Mouse (Mus musculus): ENCODE data around the gene St3gal2. TPM values are rescaled to one million over a fixed set of nuclear protein-coding genes. Genes with fewer than 3 reads are reported as not detected.
A peak's percentile ranks its signal among the peaks of the same experiment; 100 is the strongest.

The St3gal2 gene
- total and polyA plus RNA-seq, 2 experiments from 2014 or later: 9.9 to 12.6 TPM

GRCm38 (mm10) chr8:110911576-110912570 is 7.8 kb upstream of the St3gal2 start:
- TF ChIP-seq CTCF (IDR thresholded peaks at IDR 0.05; ENCODE audit: low read depth) (no peak), EP300 (IDR thresholded peaks at IDR 0.05; ENCODE audit: low read depth) (no peak)
- Histone ChIP-seq H3K4me3 (ENCODE audit: low read depth, low read length) (no peak overlapping the region), H3K4me2 (ENCODE audit: low read depth, low read length) (no peak overlapping the region), H3K27me3 (ENCODE audit: control insufficient read depth, insufficient read depth, low read length) (no peaks in the 10 kb centered on the region), H3K9ac (replicated peaks; ENCODE audit: low read depth, low read length) (no peak overlapping the region), H3K9me3 (replicated peaks; ENCODE audit: control insufficient read depth, low read length) (no peaks in the 10 kb centered on the region), H3K36me3 (replicated peaks; ENCODE audit: control insufficient read depth, insufficient read depth, low read length) (no peaks in the 10 kb centered on the region), H3K4me1 (ENCODE audit: control insufficient read depth, insufficient read depth) (no peaks in the 10 kb centered on the region), H3K27ac (ENCODE audit: low read depth) (no peak overlapping the region)
- DNase-seq (ENCODE audit: low spot score) (no peak), ATAC-seq (ENCODE audit: insufficient read depth, low read depth) (no peak)
- 78% methylated on average over 15 of the region's 15 CpGs for WGBS

DNA sequence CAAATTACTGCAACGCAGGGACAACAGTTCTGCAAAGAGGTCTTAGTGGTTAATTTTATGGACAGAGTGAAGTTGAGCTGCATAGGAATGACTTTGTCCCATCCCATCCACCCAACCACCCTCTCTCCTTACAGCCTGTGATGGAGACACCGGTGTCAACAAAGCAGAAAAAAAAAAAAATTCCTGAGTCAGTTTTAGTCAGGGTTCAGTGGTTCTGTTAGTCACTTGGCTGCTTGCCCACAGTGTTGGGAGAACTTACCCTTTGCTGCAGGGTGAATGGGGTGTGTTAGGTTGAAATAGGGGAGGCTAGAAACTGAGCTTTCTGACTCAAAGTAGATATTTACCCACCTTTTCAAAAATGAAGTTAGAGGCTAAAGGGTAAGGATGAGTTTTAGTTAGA is 2.3 kb upstream of the St3gal2 start:
- no peak overlapping the region for H3K9ac ChIP-seq (replicated peaks; ENCODE audit: low read depth, low read length)
- DNase-seq (ENCODE audit: low spot score): no peak
- no peak for ATAC-seq (ENCODE audit: insufficient read depth, low read depth)
- WGBS: 25% methylated on average over 2 of the region's 2 CpGs
- H3K4me3 ChIP-seq (ENCODE audit: low read depth, low read length): no peak overlapping the region
- H3K27me3 ChIP-seq (ENCODE audit: control insufficient read depth, insufficient read depth, low read length): no peaks in the 10 kb centered on the region
- H3K27ac ChIP-seq (ENCODE audit: low read depth): no peak overlapping the region
- no peaks in the 10 kb centered on the region for H3K36me3 ChIP-seq (replicated peaks; ENCODE audit: control insufficient read depth, insufficient read depth, low read length)
- no peaks in the 10 kb centered on the region for H3K9me3 ChIP-seq (replicated peaks; ENCODE audit: control insufficient read depth, low read length)
- no peak overlapping the region for H3K4me2 ChIP-seq (ENCODE audit: low read depth, low read length)
- H3K4me1 ChIP-seq (ENCODE audit: control insufficient read depth, insufficient read depth): peaks cover 17% of the 10 kb centered on the region
- no peak for TF ChIP-seq EP300 (IDR thresholded peaks at IDR 0.05; ENCODE audit: low read depth)

GRCm38 (mm10) chr8:110918027-110918426 is 1.7 kb upstream of the St3gal2 start:
- ATAC-seq (ENCODE audit: insufficient read depth, low read depth) (no peak), DNase-seq (ENCODE audit: low spot score) (no peak)
- H3K4me1 ChIP-seq (ENCODE audit: control insufficient read depth, insufficient read depth): peaks cover 17% of the 10 kb centered on the region
- no peaks in the 10 kb centered on the region for H3K36me3 ChIP-seq (replicated peaks; ENCODE audit: control insufficient read depth, insufficient read depth, low read length)
- H3K4me3 ChIP-seq (ENCODE audit: low read depth, low read length): no peak overlapping the region
- no peak overlapping the region for H3K4me2 ChIP-seq (ENCODE audit: low read depth, low read length)
- WGBS: 86% methylated on average over 11 of the region's 11 CpGs
- no peaks in the 10 kb centered on the region for H3K9me3 ChIP-seq (replicated peaks; ENCODE audit: control insufficient read depth, low read length)
- no peak overlapping the region for H3K9ac ChIP-seq (replicated peaks; ENCODE audit: low read depth, low read length)
- TF ChIP-seq EP300 (IDR thresholded peaks at IDR 0.05; ENCODE audit: low read depth) (no peak), CTCF (IDR thresholded peaks at IDR 0.05; ENCODE audit: low read depth) (no peak)
- H3K27ac ChIP-seq (ENCODE audit: low read depth): no peak overlapping the region
- H3K27me3 ChIP-seq (ENCODE audit: control insufficient read depth, insufficient read depth, low read length): no peaks in the 10 kb centered on the region

- H3K9ac ChIP-seq (replicated peaks; ENCODE audit: low read depth, low read length): no peak overlapping the region
- H3K4me3 ChIP-seq (ENCODE audit: low read depth, low read length): no peak overlapping the region
- H3K27ac ChIP-seq (ENCODE audit: low read depth): no peak overlapping the region
- H3K4me2 ChIP-seq (ENCODE audit: low read depth, low read length): no peak overlapping the region
- no peaks in the 10 kb centered on the region for H3K36me3 ChIP-seq (replicated peaks; ENCODE audit: control insufficient read depth, insufficient read depth, low read length)
- TF ChIP-seq EP300 (IDR thresholded peaks at IDR 0.05; ENCODE audit: low read depth) (no peak), CTCF (IDR thresholded peaks at IDR 0.05; ENCODE audit: low read depth) (no peak)
- H3K9me3 ChIP-seq (replicated peaks; ENCODE audit: control insufficient read depth, low read length): no peaks in the 10 kb centered on the region
- no peaks in the 10 kb centered on the region for H3K27me3 ChIP-seq (ENCODE audit: control insufficient read depth, insufficient read depth, low read length)
- peaks cover 17% of the 10 kb centered on the region for H3K4me1 ChIP-seq (ENCODE audit: control insufficient read depth, insufficient read depth)
- ATAC-seq (ENCODE audit: insufficient read depth, low read depth) (no peak), DNase-seq (ENCODE audit: low spot score) (no peak)
- 76% methylated on average over 8 of the region's 8 CpGs for WGBS
Observed at GRCm38 (mm10) chr8:110918460-110918859, 1.3 kb upstream of the St3gal2 start.

DNA sequence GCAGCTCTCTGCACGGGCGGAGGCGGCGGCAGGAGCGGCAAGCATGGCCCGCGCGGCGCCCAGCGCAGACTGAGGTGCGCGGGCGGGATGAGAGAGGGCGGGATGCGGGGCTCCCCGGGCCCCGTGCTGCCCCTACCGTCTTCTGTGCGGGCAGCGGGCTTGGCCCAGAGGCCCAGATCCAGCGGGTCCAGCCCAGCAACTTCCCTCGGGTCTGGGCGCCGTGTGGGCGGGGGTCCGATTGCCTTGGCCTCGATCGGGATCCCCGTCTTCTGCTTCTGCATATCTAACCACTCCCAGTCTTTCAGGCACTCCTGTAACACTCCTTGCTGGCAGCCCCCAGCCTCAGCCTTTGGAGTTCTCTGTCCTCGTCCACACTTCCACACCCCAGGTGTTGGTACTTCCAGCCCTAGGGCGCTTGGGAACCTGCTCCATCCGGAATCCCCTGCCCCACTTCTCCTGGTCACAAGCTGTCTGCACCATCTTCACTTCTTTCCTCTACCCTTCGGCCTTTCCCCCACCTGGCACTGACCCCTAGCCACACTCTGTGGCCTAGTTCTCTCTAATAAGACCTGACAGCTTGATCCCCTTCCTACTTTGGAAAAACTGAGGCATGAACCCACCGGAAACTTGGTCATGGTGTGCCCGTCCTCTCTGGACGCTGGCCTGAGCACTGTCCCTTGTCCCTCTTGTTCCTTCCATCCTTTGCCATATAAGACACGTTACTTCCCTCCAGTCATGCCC is 480 bp downstream of the St3gal2 start:
- DNase-seq (ENCODE audit: low spot score) (no peak), ATAC-seq (ENCODE audit: insufficient read depth, low read depth) (peak; percentile 10; the same call in 1 of the 2 replicates)

More for the DNA sequence above, 480 bp downstream of the St3gal2 start:
- peak overlapping the region; percentile 78 for H3K27ac ChIP-seq (ENCODE audit: low read depth)
- peak overlapping the region; percentile 86 for H3K9ac ChIP-seq (replicated peaks; ENCODE audit: low read depth, low read length)
- H3K4me1 ChIP-seq (ENCODE audit: control insufficient read depth, insufficient read depth): peaks cover 17% of the 10 kb centered on the region
- H3K9me3 ChIP-seq (replicated peaks; ENCODE audit: control insufficient read depth, low read length): no peaks in the 10 kb centered on the region
- no peaks in the 10 kb centered on the region for H3K36me3 ChIP-seq (replicated peaks; ENCODE audit: control insufficient read depth, insufficient read depth, low read length)
- peak overlapping the region; percentile 81 for H3K4me2 ChIP-seq (ENCODE audit: low read depth, low read length)
- no peak for TF ChIP-seq EP300 (IDR thresholded peaks at IDR 0.05; ENCODE audit: low read depth)
- no peak for TF ChIP-seq CTCF (IDR thresholded peaks at IDR 0.05; ENCODE audit: low read depth)
- H3K4me3 ChIP-seq (ENCODE audit: low read depth, low read length): peak overlapping the region; percentile 91
- H3K27me3 ChIP-seq (ENCODE audit: control insufficient read depth, insufficient read depth, low read length): no peaks in the 10 kb centered on the region
- WGBS: 3% methylated on average over 30 of the region's 37 CpGs
